Mouse (Mus musculus): ENCODE results near the gene Thrap3. TPM values are rescaled to one million over a fixed set of nuclear protein-coding genes. Genes with fewer than 3 reads are reported as not detected.
"Not testable (repeated sequence)": the region's sequence is repeated elsewhere in the genome, so short reads cannot be mapped to it uniquely, and the experiment has no call there.

Gene Thrap3
- polyA plus RNA-seq, 1 experiment from 2014 or later = 198 TPM

- no peak for ATAC-seq (ENCODE audit: insufficient number of reproducible peaks, low FRiP score, low TSS enrichment, low read depth)
- 91% methylated on average over 10 of the region's 10 CpGs for WGBS
- no peak overlapping the region for H3K27ac ChIP-seq
- no peaks in the 10 kb centered on the region for H3K27me3 ChIP-seq
- H3K4me3 ChIP-seq = no peak overlapping the region
- H3K9ac ChIP-seq = no peak overlapping the region
- peaks cover 98% of the 10 kb centered on the region for H3K36me3 ChIP-seq
- H3K4me2 ChIP-seq = no peak overlapping the region
- no peaks in the 10 kb centered on the region for H3K9me3 ChIP-seq
- H3K4me1 ChIP-seq = peaks cover 25% of the 10 kb centered on the region
Observed at GRCm38 (mm10) chr4:126235191-126235590, 32.6 kb upstream of the Thrap3 start.

GRCm38 (mm10) chr4:126234496-126235175, 32.1 kb upstream of the Thrap3 start:
- Histone ChIP-seq H3K36me3 (peaks cover 95% of the 10 kb centered on the region), H3K27ac (no peak overlapping the region), H3K9ac (no peak overlapping the region), H3K4me2 (no peak overlapping the region), H3K4me1 (peaks cover 25% of the 10 kb centered on the region), H3K27me3 (no peaks in the 10 kb centered on the region), H3K4me3 (no peak overlapping the region), H3K9me3 (no peaks in the 10 kb centered on the region)
- 86% methylated on average over 18 of the region's 18 CpGs for WGBS
- no peak for ATAC-seq (ENCODE audit: insufficient number of reproducible peaks, low FRiP score, low TSS enrichment, low read depth)

- no peak overlapping the region for H3K27ac ChIP-seq
- H3K4me1 ChIP-seq = peaks cover 24% of the 10 kb centered on the region
- H3K9me3 ChIP-seq = no peaks in the 10 kb centered on the region
- ATAC-seq (ENCODE audit: insufficient number of reproducible peaks, low FRiP score, low TSS enrichment, low read depth) = no peak
- H3K9ac ChIP-seq = no peak overlapping the region
- 84% methylated on average over 29 of the region's 29 CpGs for WGBS
- H3K36me3 ChIP-seq = peaks cover 89% of the 10 kb centered on the region
- H3K27me3 ChIP-seq = no peaks in the 10 kb centered on the region
- no peak overlapping the region for H3K4me2 ChIP-seq
- no peak overlapping the region for H3K4me3 ChIP-seq
Observed at GRCm38 (mm10) chr4:126233676-126234308, 31.2 kb upstream of the Thrap3 start.

- no peak overlapping the region for H3K27ac ChIP-seq
- H3K9ac ChIP-seq = no peak overlapping the region
- H3K4me2 ChIP-seq = no peak overlapping the region
- peaks cover 50% of the 10 kb centered on the region for H3K36me3 ChIP-seq
- no peaks in the 10 kb centered on the region for H3K9me3 ChIP-seq
- ATAC-seq (ENCODE audit: insufficient number of reproducible peaks, low FRiP score, low TSS enrichment, low read depth) = no peak
- peaks cover 10% of the 10 kb centered on the region for H3K4me1 ChIP-seq
- WGBS = 62% methylated on average over 7 of the region's 7 CpGs
- no peak overlapping the region for H3K4me3 ChIP-seq
- no peaks in the 10 kb centered on the region for H3K27me3 ChIP-seq
Observed at GRCm38 (mm10) chr4:126229900-126230299, 27.3 kb upstream of the Thrap3 start.

GRCm38 (mm10) chr4:126228144-126228543, 25.6 kb upstream of the Thrap3 start:
- peak overlapping the region; percentile 67; the same call in 1 of the 2 replicates for H3K27ac ChIP-seq
- H3K27me3 ChIP-seq = no peaks in the 10 kb centered on the region
- WGBS = 30% methylated on average over 5 of the region's 5 CpGs
- ATAC-seq (ENCODE audit: insufficient number of reproducible peaks, low FRiP score, low TSS enrichment, low read depth) = no peak
- H3K36me3 ChIP-seq = peaks cover 33% of the 10 kb centered on the region
- H3K4me2 ChIP-seq = no peak overlapping the region
- H3K4me1 ChIP-seq = peaks cover 8% of the 10 kb centered on the region
- no peaks in the 10 kb centered on the region for H3K9me3 ChIP-seq
- H3K9ac ChIP-seq = no peak overlapping the region
- H3K4me3 ChIP-seq = no peak overlapping the region

- ATAC-seq (ENCODE audit: insufficient number of reproducible peaks, low FRiP score, low TSS enrichment, low read depth) = peak; percentile 75
- 6% methylated on average over 18 of the region's 18 CpGs for WGBS
- peaks cover 24% of the 10 kb centered on the region for H3K36me3 ChIP-seq
- no peaks in the 10 kb centered on the region for H3K9me3 ChIP-seq
- 0 out of 2 replicates have a peak overlapping the region, but pooled peaks have one; percentile 10 for H3K9ac ChIP-seq
- peak overlapping the region; percentile 62 for H3K4me2 ChIP-seq
- no peaks in the 10 kb centered on the region for H3K27me3 ChIP-seq
- H3K27ac ChIP-seq = peak overlapping the region; percentile 67
- peak overlapping the region; percentile 31 for H3K4me3 ChIP-seq
- peaks cover 8% of the 10 kb centered on the region for H3K4me1 ChIP-seq
Observed at GRCm38 (mm10) chr4:126227077-126227761, 24.7 kb upstream of the Thrap3 start.

- no peaks in the 10 kb centered on the region for H3K9me3 ChIP-seq
- 49% methylated on average over 12 of the region's 12 CpGs for WGBS
Observed at GRCm38 (mm10) chr4:126226640-126227039, 24.1 kb upstream of the Thrap3 start.

GRCm38 (mm10) chr4:126222631-126223030, 20.1 kb upstream of the Thrap3 start:
- no peak for ATAC-seq (ENCODE audit: insufficient number of reproducible peaks, low FRiP score, low TSS enrichment, low read depth)
- no peaks in the 10 kb centered on the region for H3K36me3 ChIP-seq

More at GRCm38 (mm10) chr4:126226640-126227039, 24.1 kb upstream of the Thrap3 start:
- Histone ChIP-seq H3K27ac (no peak overlapping the region), H3K36me3 (peaks cover 18% of the 10 kb centered on the region), H3K4me2 (no peak overlapping the region), H3K4me3 (no peak overlapping the region), H3K4me1 (peaks cover 8% of the 10 kb centered on the region), H3K27me3 (no peaks in the 10 kb centered on the region), H3K9ac (no peak overlapping the region)
- ATAC-seq (ENCODE audit: insufficient number of reproducible peaks, low FRiP score, low TSS enrichment, low read depth) = no peak

GRCm38 (mm10) chr4:126220045-126220444, 17.5 kb upstream of the Thrap3 start:
- Histone ChIP-seq H3K9ac (no peak overlapping the region), H3K4me2 (no peak overlapping the region), H3K36me3 (no peaks in the 10 kb centered on the region), H3K9me3 (no peaks in the 10 kb centered on the region), H3K27ac (no peak overlapping the region), H3K4me1 (no peaks in the 10 kb centered on the region), H3K27me3 (no peaks in the 10 kb centered on the region), H3K4me3 (no peak overlapping the region)
- ATAC-seq (ENCODE audit: insufficient number of reproducible peaks, low FRiP score, low TSS enrichment, low read depth) = no peak
- WGBS = 89% methylated on average over 10 of the region's 10 CpGs

More at GRCm38 (mm10) chr4:126222631-126223030, 20.1 kb upstream of the Thrap3 start:
- H3K4me2 ChIP-seq = no peak overlapping the region
- H3K4me3 ChIP-seq = no peak overlapping the region
- no peaks in the 10 kb centered on the region for H3K27me3 ChIP-seq
- no peaks in the 10 kb centered on the region for H3K9me3 ChIP-seq
- H3K9ac ChIP-seq = no peak overlapping the region
- 75% methylated on average over 11 of the region's 11 CpGs for WGBS
- H3K27ac ChIP-seq = no peak overlapping the region
- H3K4me1 ChIP-seq = peaks cover 8% of the 10 kb centered on the region

GRCm38 (mm10) chr4:126219540-126219939, 17.0 kb upstream of the Thrap3 start:
- H3K9ac ChIP-seq; H3K4me3 ChIP-seq; H3K9me3 ChIP-seq; ATAC-seq (ENCODE audit: insufficient number of reproducible peaks, low FRiP score, low TSS enrichment, low read depth); H3K36me3 ChIP-seq; H3K27me3 ChIP-seq; H3K27ac ChIP-seq; H3K4me1 ChIP-seq; H3K4me2 ChIP-seq: not testable (repeated sequence)
- WGBS = 73% methylated on average over 3 of the region's 3 CpGs

GRCm38 (mm10) chr4:126217771-126218170, 15.2 kb upstream of the Thrap3 start:
- Histone ChIP-seq H3K9me3 (no peaks in the 10 kb centered on the region), H3K36me3 (no peaks in the 10 kb centered on the region), H3K9ac (no peak overlapping the region), H3K4me1 (no peaks in the 10 kb centered on the region), H3K4me2 (no peak overlapping the region), H3K4me3 (no peak overlapping the region), H3K27ac (no peak overlapping the region), H3K27me3 (no peaks in the 10 kb centered on the region)
- 81% methylated on average over 6 of the region's 6 CpGs for WGBS
- no peak for ATAC-seq (ENCODE audit: insufficient number of reproducible peaks, low FRiP score, low TSS enrichment, low read depth)

- H3K27ac ChIP-seq = no peak overlapping the region
- no peaks in the 10 kb centered on the region for H3K9me3 ChIP-seq
- WGBS = 65% methylated on average over 6 of the region's 6 CpGs
- H3K36me3 ChIP-seq = no peaks in the 10 kb centered on the region
- H3K27me3 ChIP-seq = no peaks in the 10 kb centered on the region
- H3K4me3 ChIP-seq = no peak overlapping the region
- peaks cover 17% of the 10 kb centered on the region for H3K4me1 ChIP-seq
- no peak for ATAC-seq (ENCODE audit: insufficient number of reproducible peaks, low FRiP score, low TSS enrichment, low read depth)
- no peak overlapping the region for H3K4me2 ChIP-seq
- H3K9ac ChIP-seq = no peak overlapping the region
Observed at GRCm38 (mm10) chr4:126207081-126207480, 4.5 kb upstream of the Thrap3 start.

All from limb, embryonic 15.5 days (tissue).